In genomic region chr4:89427345-89428293, GRCm38 (mm10) we compare ENCODE assay signal across 9 mouse cellular contexts.
DNase-seq lines count a peak whose midpoint lies in the region; ATAC-seq and TF ChIP-seq lines count a peak whose summit lies in the region.
"Had no signal": no experiment of that assay in that cellular context is flagged by ENCODE, and none has a peak within 500 bp of the region (broad histone marks: within the 10 kb centered on the region; RNA-seq: fewer than 3 reads in every experiment).

No protein-coding gene starts in this region.

- H3K4me2 ChIP-seq in forebrain, embryonic 15.5 days (replicated peaks), result no peak overlapping the region
- no peak overlapping the region for H3K4me2 ChIP-seq in intestine, embryonic 16.5 days (ENCODE audit: low read depth, low read length)
- H3K4me2 ChIP-seq in liver, postnatal 0 days (ENCODE audit: low read depth, low read length), result no peak overlapping the region
- H3K4me2 ChIP-seq: embryonic facial prominence, embryonic 12.5 days had no signal

- no peak for DNase-seq in cerebellum, adult 11 months
- DNase-seq in adrenal gland, postnatal 10 days, result peak; percentile 64
- no peak for DNase-seq in liver, postnatal 0 days
- peak; percentile 24 for DNase-seq in retina, embryonic 14.5 days (ENCODE audit: low spot score)
- no peak for DNase-seq in c-Kit-positive CD71-positive TER-119-positive erythroid progenitor cells, embryonic 14.5 days (ENCODE audit: low spot score)

- H3K36me3 ChIP-seq in forebrain, embryonic 15.5 days, result no peaks in the 10 kb centered on the region
- H3K36me3 ChIP-seq in intestine, embryonic 16.5 days (ENCODE audit: control insufficient read depth, insufficient read depth, low read length), result no peaks in the 10 kb centered on the region
- H3K36me3 ChIP-seq in liver, postnatal 0 days (replicated peaks; ENCODE audit: insufficient read depth, low read length), result no peaks in the 10 kb centered on the region
- H3K36me3 ChIP-seq: embryonic facial prominence, embryonic 12.5 days had no signal

- peak; percentile 80; the same call in 1 of the 2 replicates for ATAC-seq in cerebellum, adult (ENCODE audit: insufficient number of reproducible peaks, low FRiP score, low TSS enrichment)
- peak; percentile 74 for ATAC-seq in forebrain, embryonic 15.5 days (replicated peaks)
- peak; percentile 77 for ATAC-seq in intestine, embryonic 16.5 days
- peak; percentile 67 for ATAC-seq in liver, postnatal 0 days

- no peak overlapping the region for H3K4me3 ChIP-seq in forebrain, embryonic 15.5 days
- no peak overlapping the region for H3K4me3 ChIP-seq in intestine, embryonic 16.5 days (ENCODE audit: low read length)
- H3K4me3 ChIP-seq in liver, postnatal 0 days (ENCODE audit: low read depth, low read length), result no peak overlapping the region
- H3K4me3 ChIP-seq: embryonic facial prominence, embryonic 12.5 days had no signal

- H3K4me1 ChIP-seq in forebrain, embryonic 15.5 days, result no peaks in the 10 kb centered on the region
- peaks cover 4% of the 10 kb centered on the region; the same call in 1 of the 2 replicates for H3K4me1 ChIP-seq in intestine, embryonic 16.5 days (ENCODE audit: control insufficient read depth, insufficient read depth, low read length)
- no peaks in the 10 kb centered on the region for H3K4me1 ChIP-seq in liver, postnatal 0 days (ENCODE audit: insufficient read depth)
- H3K4me1 ChIP-seq: embryonic facial prominence, embryonic 12.5 days had no signal

- no peak for TF ChIP-seq EP300 in liver, postnatal 0 days (IDR thresholded peaks at IDR 0.05; ENCODE audit: low read depth)

- no peaks in the 10 kb centered on the region for H3K27me3 ChIP-seq in forebrain, embryonic 15.5 days
- no peaks in the 10 kb centered on the region for H3K27me3 ChIP-seq in intestine, embryonic 16.5 days (replicated peaks; ENCODE audit: control insufficient read depth, insufficient read depth, low read length)
- no peaks in the 10 kb centered on the region for H3K27me3 ChIP-seq in liver, postnatal 0 days (ENCODE audit: insufficient read depth, low read length)
- H3K27me3 ChIP-seq: embryonic facial prominence, embryonic 12.5 days had no signal

- H3K27ac ChIP-seq in forebrain, embryonic 15.5 days (replicated peaks), result no peak overlapping the region
- peak overlapping the region; percentile 86 for H3K27ac ChIP-seq in intestine, embryonic 16.5 days (ENCODE audit: low read length)
- no peak overlapping the region for H3K27ac ChIP-seq in liver, postnatal 0 days (ENCODE audit: low read depth)
- H3K27ac ChIP-seq: embryonic facial prominence, embryonic 12.5 days had no signal

- no peaks in the 10 kb centered on the region for H3K9me3 ChIP-seq in forebrain, embryonic 15.5 days
- H3K9me3 ChIP-seq in intestine, embryonic 16.5 days (ENCODE audit: control insufficient read depth, low read length), result no peaks in the 10 kb centered on the region
- no peaks in the 10 kb centered on the region for H3K9me3 ChIP-seq in liver, postnatal 0 days (ENCODE audit: low read length)
- H3K9me3 ChIP-seq: embryonic facial prominence, embryonic 12.5 days had no signal

- TF ChIP-seq CTCF in liver, postnatal 0 days (IDR thresholded peaks at IDR 0.05; ENCODE audit: low read depth), result no peak

- WGBS in forebrain, embryonic 15.5 days, result 45% methylated on average over 9 of the region's 9 CpGs
- WGBS in intestine, embryonic 16.5 days, result 37% methylated on average over 9 of the region's 9 CpGs
- WGBS in liver, postnatal 0 days (ENCODE audit: insufficient replicate concordance), result 49% methylated on average over 9 of the region's 9 CpGs

- no peak overlapping the region for H3K9ac ChIP-seq in forebrain, embryonic 15.5 days (replicated peaks)
- H3K9ac ChIP-seq in intestine, embryonic 16.5 days (ENCODE audit: low read depth, low read length), result no peak overlapping the region
- no peak overlapping the region for H3K9ac ChIP-seq in liver, postnatal 0 days (replicated peaks)
- H3K9ac ChIP-seq: embryonic facial prominence, embryonic 12.5 days had no signal

Comparison
In these comparisons a context has a peak if more than half of its experiments do, and no peak if none do; other contexts are left out.
1. DNase-seq: peak in adrenal gland, postnatal 10 days (single experiment) and retina, embryonic 14.5 days (single experiment); none in cerebellum, adult 11 months (single experiment), liver, postnatal 0 days (single experiment) and c-Kit-positive CD71-positive TER-119-positive erythroid progenitor cells, embryonic 14.5 days (single experiment).
2. Peak in every context shown above with its lines, with median percentiles within 50 percentile points of each other: ATAC-seq.